ENCODE assay signal across 8 mouse cellular contexts in the genomic region with DNA sequence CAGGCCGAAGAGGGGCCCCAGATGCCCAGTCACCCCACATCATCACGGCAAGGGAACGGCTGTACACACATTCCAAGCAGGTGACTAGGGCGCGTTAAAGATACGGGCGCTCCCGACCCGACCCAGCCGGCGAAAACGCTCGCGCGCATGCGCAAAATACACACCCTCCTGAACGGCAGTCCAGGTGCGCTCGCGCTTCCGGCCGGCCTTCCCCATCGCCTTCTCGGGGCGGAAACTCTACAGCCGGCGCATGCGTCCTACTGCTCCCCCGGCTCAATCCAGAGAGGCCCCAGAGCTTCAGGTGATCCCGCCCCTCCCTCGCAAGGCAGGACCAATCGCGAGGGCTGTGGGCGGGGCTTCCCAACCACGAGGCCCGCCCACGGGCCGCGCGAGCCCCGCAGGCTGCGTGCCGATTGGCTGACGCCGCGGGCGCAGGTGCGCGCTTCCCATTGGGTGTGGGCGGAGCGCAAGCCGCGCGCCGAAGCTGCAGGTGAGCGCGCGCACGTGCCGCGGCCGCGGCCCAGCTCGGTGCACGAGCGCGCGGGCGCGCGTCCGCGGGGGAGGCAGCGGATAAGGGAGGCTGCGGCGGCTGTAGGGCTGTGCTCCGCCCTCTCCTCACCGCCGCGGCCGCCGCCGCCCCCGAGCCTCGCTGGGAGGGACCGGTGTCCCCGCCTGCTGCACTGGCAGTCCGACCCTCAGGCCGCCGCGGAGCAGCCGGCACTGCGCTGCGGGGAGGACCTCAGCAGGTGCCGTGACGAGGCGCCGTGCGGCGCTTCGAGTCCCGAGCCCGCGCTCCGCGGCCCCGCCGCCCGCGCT. TPM values are rescaled to one million over a fixed set of nuclear protein-coding genes. Genes with fewer than 3 reads are reported as not detected.
DNase-seq lines count a peak whose midpoint lies in the region; ATAC-seq and TF ChIP-seq lines count a peak whose summit lies in the region.

Gene Pard6b, plus strand, starts transcription at position 574 of the 816 bp plus-strand sequence.

- 2% methylated on average over 108 of the region's 110 CpGs for WGBS in forebrain, embryonic 10.5 days
- WGBS in heart, embryonic 15.5 days = under 1% methylated on average over 107 of the region's 110 CpGs
- under 1% methylated on average over 92 of the region's 110 CpGs for WGBS in liver, embryonic 14.5 days (ENCODE audit: insufficient replicate concordance)
- WGBS in neural tube, embryonic 11.5 days = under 1% methylated on average over 78 of the region's 110 CpGs
- WGBS in stomach, postnatal 0 days = 0% methylated on average over 90 of the region's 110 CpGs

- H3K27me3 ChIP-seq in forebrain, embryonic 10.5 days (ENCODE audit: poor library complexity, severe bottlenecking) = peaks cover 49% of the 10 kb centered on the region
- H3K27me3 ChIP-seq in heart, embryonic 15.5 days = peaks cover 12% of the 10 kb centered on the region
- H3K27me3 ChIP-seq in liver, embryonic 14.5 days (ENCODE audit: control insufficient read depth, insufficient read depth, low read length) = peaks cover 17% of the 10 kb centered on the region
- H3K27me3 ChIP-seq in neural tube, embryonic 11.5 days (ENCODE audit: control insufficient read depth, insufficient read depth, low read length) = peaks cover 5% of the 10 kb centered on the region; the same call in 1 of the 2 replicates
- no peaks in the 10 kb centered on the region for H3K27me3 ChIP-seq in stomach, postnatal 0 days (ENCODE audit: control insufficient read depth, insufficient read depth, low read length)

- H3K4me3 ChIP-seq in forebrain, embryonic 10.5 days = peak within 1 kb of the TSS; percentile 88
- H3K4me3 ChIP-seq in heart, embryonic 15.5 days = peak within 1 kb of the TSS; percentile 73
- peak within 1 kb of the TSS; percentile 60 to 67 for H3K4me3 ChIP-seq in liver, embryonic 14.5 days (ENCODE audit: insufficient read depth in 1 of 2, low read depth in 2 of 2, low read length in 2 of 2)
- H3K4me3 ChIP-seq in neural tube, embryonic 11.5 days (ENCODE audit: low read depth, low read length) = peak within 1 kb of the TSS; percentile 78
- peak within 1 kb of the TSS; percentile 65 for H3K4me3 ChIP-seq in stomach, postnatal 0 days (ENCODE audit: low read depth, low read length)

- peaks cover 48% of the 10 kb centered on the region for H3K4me1 ChIP-seq in forebrain, embryonic 10.5 days
- H3K4me1 ChIP-seq in heart, embryonic 15.5 days (replicated peaks) = peaks cover 35% of the 10 kb centered on the region
- peaks cover 0 to 18% of the 10 kb centered on the region in 2 experiments; a peak in 3 of 4 replicates for H3K4me1 ChIP-seq in liver, embryonic 14.5 days (replicated peaks; ENCODE audit: control insufficient read depth in 2 of 2, insufficient read depth in 2 of 2, low read length in 1 of 2)
- peaks cover 6% of the 10 kb centered on the region; the same call in 1 of the 2 replicates for H3K4me1 ChIP-seq in neural tube, embryonic 11.5 days (ENCODE audit: control insufficient read depth, insufficient read depth, low read length)
- H3K4me1 ChIP-seq in stomach, postnatal 0 days (replicated peaks; ENCODE audit: control insufficient read depth, insufficient read depth) = no peaks in the 10 kb centered on the region

- H3K9me3 ChIP-seq in forebrain, embryonic 10.5 days = no peaks in the 10 kb centered on the region
- H3K9me3 ChIP-seq in heart, embryonic 15.5 days (replicated peaks) = no peaks in the 10 kb centered on the region
- H3K9me3 ChIP-seq in liver, embryonic 14.5 days (ENCODE audit: control insufficient read depth, low read length) = no peaks in the 10 kb centered on the region
- H3K9me3 ChIP-seq in neural tube, embryonic 11.5 days (ENCODE audit: control insufficient read depth, low read length) = no peaks in the 10 kb centered on the region
- no peaks in the 10 kb centered on the region for H3K9me3 ChIP-seq in stomach, postnatal 0 days (ENCODE audit: control insufficient read depth, low read length)

- peak within 1 kb of the TSS; percentile 97 for H3K4me2 ChIP-seq in heart, embryonic 15.5 days
- H3K4me2 ChIP-seq in liver, embryonic 14.5 days (ENCODE audit: low read depth) = peak within 1 kb of the TSS; percentile 97
- peak within 1 kb of the TSS; percentile 94 for H3K4me2 ChIP-seq in neural tube, embryonic 11.5 days (ENCODE audit: low read depth)
- H3K4me2 ChIP-seq in stomach, postnatal 0 days (replicated peaks; ENCODE audit: low read depth) = peak within 1 kb of the TSS; percentile 85

- no peak for TF ChIP-seq CTCF in liver, embryonic 14.5 days (IDR thresholded peaks at IDR 0.05; ENCODE audit: low read depth)
- TF ChIP-seq CTCF in stomach, postnatal 0 days (IDR thresholded peaks at IDR 0.05; ENCODE audit: low read depth) = no peak

- H3K36me3 ChIP-seq in forebrain, embryonic 10.5 days (replicated peaks) = no peaks in the 10 kb centered on the region
- H3K36me3 ChIP-seq in heart, embryonic 15.5 days = no peaks in the 10 kb centered on the region
- H3K36me3 ChIP-seq in liver, embryonic 14.5 days (replicated peaks; ENCODE audit: control insufficient read depth, insufficient read depth, low read depth) = no peaks in the 10 kb centered on the region
- H3K36me3 ChIP-seq in neural tube, embryonic 11.5 days (ENCODE audit: control insufficient read depth, insufficient read depth, low read length) = no peaks in the 10 kb centered on the region
- H3K36me3 ChIP-seq in stomach, postnatal 0 days (ENCODE audit: control insufficient read depth, insufficient read depth, low read length) = no peaks in the 10 kb centered on the region

- no peak for TF ChIP-seq EP300 in liver, embryonic 14.5 days (IDR thresholded peaks at IDR 0.05; ENCODE audit: low read depth)
- TF ChIP-seq EP300 in stomach, postnatal 0 days (optimal IDR thresholded peaks at IDR 0.05) = no peak

- H3K9ac ChIP-seq in heart, embryonic 15.5 days = peak within 1 kb of the TSS; percentile 74
- H3K9ac ChIP-seq in liver, embryonic 14.5 days (replicated peaks) = peak within 1 kb of the TSS; percentile 70
- peak within 1 kb of the TSS; percentile 65 for H3K9ac ChIP-seq in neural tube, embryonic 11.5 days (ENCODE audit: low read length)
- peak within 1 kb of the TSS; percentile 79 for H3K9ac ChIP-seq in stomach, postnatal 0 days (ENCODE audit: low read length)

- peak; percentile 93 to 94 for DNase-seq in CD8-positive naive resting alpha-beta T cell, adult 2 months (ENCODE audit: low read depth in 2 of 2, low spot score in 2 of 2)
- DNase-seq in c-Kit-positive CD71-negative TER-119-negative erythroid progenitor cells, embryonic 14.5 days (ENCODE audit: low read depth) = peak; percentile 88
- DNase-seq in forebrain, embryonic 10.5 days (ENCODE audit: extremely low spot score, low spot score) = peak; percentile 97
- peak; percentile 97 to 98 for DNase-seq in kidney, postnatal 25 days
- peak; percentile 89 to 95 (median 92) for DNase-seq in liver, embryonic 14.5 days (ENCODE audit: low read depth in 3 of 3, low spot score in 3 of 3)
- DNase-seq in neural tube, embryonic 11.5 days (ENCODE audit: low spot score) = peak; percentile 99
- DNase-seq in stomach, postnatal 0 days (ENCODE audit: low spot score) = peak; percentile 98

- H3K27ac ChIP-seq in forebrain, embryonic 10.5 days = peak within 1 kb of the TSS; percentile 94
- peak within 1 kb of the TSS; percentile 87 for H3K27ac ChIP-seq in heart, embryonic 15.5 days
- peak within 1 kb of the TSS; percentile 19 for H3K27ac ChIP-seq in liver, embryonic 14.5 days
- 0 out of 2 replicates have a peak within 1 kb of the TSS, but pooled peaks have one; percentile 34 for H3K27ac ChIP-seq in neural tube, embryonic 11.5 days (ENCODE audit: low read depth, low read length)
- peak within 1 kb of the TSS; percentile 88 for H3K27ac ChIP-seq in stomach, postnatal 0 days (replicated peaks)

- ATAC-seq in heart, embryonic 15.5 days (replicated peaks; ENCODE audit: insufficient number of reproducible peaks, insufficient read depth, low FRiP score, low read depth) = peak; percentile 93
- ATAC-seq in liver, embryonic 14.5 days (ENCODE audit: insufficient read depth) = peak; percentile 90
- peak; percentile 91 for ATAC-seq in neural tube, embryonic 11.5 days (ENCODE audit: insufficient read depth, low FRiP score, low TSS enrichment)
- ATAC-seq in stomach, postnatal 0 days (ENCODE audit: low FRiP score, low TSS enrichment) = peak; percentile 91

RNA-seq across cellular contexts. Expression of gene Pard6b, which starts in this region (rescaled TPM):
- polyA plus RNA-seq in forebrain, embryonic 10.5 days (2016; fragmentation: Nextera tagmentation; extraction: Ambion mirVana) = 9.3 and 10.4 TPM in 2 replicates
- 5.3 and 7.1 TPM in 2 replicates for polyA plus RNA-seq in heart, embryonic 15.5 days (2015; fragmentation: Nextera tagmentation; extraction: Ambion mirVana)
- polyA plus RNA-seq in liver, embryonic 14.5 days (2012; rRNA removed) = 1.9 and 2.2 TPM in 2 replicates
- 1.8 and 2.3 TPM in 2 replicates for polyA plus RNA-seq in liver, embryonic 14.5 days (2014; fragmentation: Nextera tagmentation; extraction: Ambion mirVana)
- 6.7 and 7.8 TPM in 2 replicates for polyA plus RNA-seq in neural tube, embryonic 11.5 days (2014; fragmentation: Nextera tagmentation; extraction: Ambion mirVana)
- polyA plus RNA-seq in stomach, postnatal 0 days (2015; fragmentation: Nextera tagmentation; extraction: Ambion mirVana) = 11.8 and 12.3 TPM in 2 replicates

Comparison
In these comparisons a context has a peak if more than half of its experiments do, and no peak if none do; other contexts are left out.
1. Peak in every context shown above with its lines: DNase-seq, ATAC-seq, H3K4me3 ChIP-seq and H3K27ac ChIP-seq.
2. H3K27ac ChIP-seq: peak in every context shown above with its lines; median percentile 94 in forebrain, embryonic 10.5 days; 88 in stomach, postnatal 0 days; 87 in heart, embryonic 15.5 days; 34 in neural tube, embryonic 11.5 days; 19 in liver, embryonic 14.5 days.